Mouse (Mus musculus) E14TG2a.4 (cell line): ENCODE results near the gene Pgc.

ENCODE experiments used
- H3K27me3 ChIP-seq: 2 replicates; pipeline ENCODE4 v1.6.1; 2014; ENCODE audit warnings: low read length, control low read depth; ENCODE audit not compliant: insufficient read depth
- H3K36me3 ChIP-seq: 2 replicates; pipeline ENCODE4 v1.6.1; 2014; ENCODE audit warnings: low read length, control low read depth; ENCODE audit not compliant: insufficient read depth
- H3K4me1 ChIP-seq: replicated peaks from 2 replicates; pipeline ENCODE4 v1.6.1; 2014; ENCODE audit warnings: low read depth, low read length, control low read depth
- H3K4me3 ChIP-seq: replicated peaks from 2 replicates; pipeline ENCODE4 v1.5.1; 2014; ENCODE audit warnings: mild to moderate bottlenecking, low read length
- H3K9me3 ChIP-seq: 2 replicates; pipeline ENCODE4 v1.6.1; 2014; ENCODE audit warnings: low read length, control low read depth
- CTCF ChIP-seq: conservative IDR thresholded peaks from 2 replicates; pipeline ENCODE4 v1.5.1; 2014; ENCODE audit warnings: low read length
- NANOG ChIP-seq: IDR thresholded peaks from 2 replicates; pipeline ENCODE4 v1.6.1; 2014; ENCODE audit warnings: borderline replicate concordance, low read length, mixed read lengths
- POU5F1 ChIP-seq: IDR thresholded peaks from 2 replicates; pipeline ENCODE4 v1.6.1; 2014; ENCODE audit warnings: low read length, borderline replicate concordance

Pgc gene

DNA sequence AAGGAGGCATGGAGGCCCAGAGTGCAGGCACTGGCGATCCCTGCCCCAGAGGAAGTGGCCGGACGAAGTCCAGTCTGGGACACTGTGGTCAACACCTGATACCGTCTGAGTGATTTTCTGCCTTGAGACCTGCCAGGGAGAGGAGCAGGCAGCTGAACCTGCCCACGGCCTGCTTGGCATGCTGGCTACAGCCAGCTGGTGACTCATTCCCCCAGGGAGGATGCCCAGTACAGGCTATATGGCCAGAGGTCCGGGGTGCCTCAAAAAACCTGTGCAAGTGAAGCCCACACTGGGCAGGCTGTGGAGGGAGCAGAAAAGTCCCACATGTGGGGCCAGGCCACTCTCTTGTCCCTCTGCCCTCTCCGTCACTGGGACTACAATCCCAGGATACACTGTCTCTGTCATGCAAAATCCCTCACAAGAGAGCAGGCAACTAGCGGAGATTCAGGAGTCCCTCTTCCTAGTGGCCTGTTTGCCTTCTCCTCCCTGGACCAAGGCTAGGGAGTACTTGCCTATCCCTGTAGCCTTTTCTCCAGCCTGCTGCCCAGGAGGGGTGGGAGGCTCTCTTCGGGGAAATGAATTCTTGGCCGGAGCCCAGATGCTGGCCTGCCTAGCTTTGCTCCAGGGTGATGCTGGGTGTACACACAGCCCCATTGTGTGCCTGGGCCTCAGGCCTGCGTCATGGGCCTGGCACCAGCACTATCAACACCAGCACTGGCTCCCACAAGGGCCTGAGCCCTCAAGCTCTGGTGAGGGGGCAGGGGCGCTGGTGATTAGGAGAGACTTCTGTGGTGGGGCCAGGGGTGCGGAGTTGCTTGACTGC is 36.1 kb downstream of the Pgc start:
- peaks cover 74% of the 10 kb centered on the region for H3K4me1 ChIP-seq
- no peak overlapping the region for H3K4me3 ChIP-seq
- H3K27me3 ChIP-seq: no peaks in the 10 kb centered on the region
- no peak for TF ChIP-seq NANOG
- TF ChIP-seq POU5F1: no peak
- TF ChIP-seq CTCF: no peak
- peaks cover 54% of the 10 kb centered on the region for H3K36me3 ChIP-seq
- no peaks in the 10 kb centered on the region for H3K9me3 ChIP-seq

DNA sequence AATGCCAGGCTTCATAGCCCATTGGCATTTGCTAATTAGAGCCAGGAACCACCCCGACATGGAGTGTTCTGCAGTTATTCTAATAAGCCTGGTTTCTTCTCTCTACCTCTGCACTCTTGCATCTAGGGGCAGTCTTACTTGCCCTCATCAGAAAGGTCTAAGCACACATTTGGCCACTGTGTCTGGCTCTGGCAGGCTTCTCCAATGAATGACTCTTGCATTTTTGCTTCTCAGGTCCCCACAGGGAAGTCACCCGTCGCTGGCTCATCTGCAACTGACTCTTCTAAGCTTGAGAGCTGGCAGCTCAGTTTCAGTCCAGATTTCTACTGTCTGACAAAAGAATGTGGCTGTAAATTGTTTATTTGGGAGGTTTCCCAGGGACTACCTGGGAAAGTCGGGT is 39.3 kb downstream of the Pgc start:
- H3K4me3 ChIP-seq: no peak overlapping the region
- no peaks in the 10 kb centered on the region for H3K9me3 ChIP-seq
- TF ChIP-seq CTCF: no peak
- TF ChIP-seq POU5F1: no peak
- no peak for TF ChIP-seq NANOG
- H3K27me3 ChIP-seq: no peaks in the 10 kb centered on the region
- H3K4me1 ChIP-seq: peaks cover 76% of the 10 kb centered on the region
- peaks cover 48% of the 10 kb centered on the region for H3K36me3 ChIP-seq

DNA sequence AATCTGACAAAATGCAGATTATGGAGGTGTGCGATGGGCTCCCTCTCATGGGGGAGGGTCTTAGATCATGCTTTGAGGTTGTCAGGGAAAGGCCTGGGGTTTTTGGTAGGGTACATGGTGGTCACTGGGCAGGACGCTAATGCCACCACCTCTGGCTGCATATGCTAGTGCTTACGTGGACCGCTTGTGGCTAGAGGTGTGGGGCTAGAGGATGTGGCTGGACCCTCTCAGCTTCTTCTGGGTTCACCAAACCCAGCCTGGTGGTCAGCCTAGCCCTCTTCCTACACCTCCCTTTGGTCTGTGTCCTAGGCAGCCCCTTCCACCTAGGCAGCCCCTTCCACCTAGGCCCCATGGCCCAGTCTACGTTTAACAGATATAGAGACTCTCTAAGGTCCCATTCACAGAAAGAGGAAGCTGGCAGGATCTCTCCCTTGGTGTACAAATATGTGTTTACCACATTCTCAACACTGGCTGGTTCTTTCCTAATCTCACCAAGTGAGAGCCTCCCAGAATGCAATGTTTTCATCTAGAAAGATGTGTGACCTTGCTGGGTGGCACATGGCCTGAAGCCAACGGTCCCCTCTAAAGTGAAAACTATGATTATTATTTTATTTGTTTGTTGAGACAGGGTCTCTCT is 39.9 kb downstream of the Pgc start:
- TF ChIP-seq CTCF (no peak), NANOG (no peak), POU5F1 (no peak)
- H3K36me3 ChIP-seq: peaks cover 47% of the 10 kb centered on the region
- H3K4me3 ChIP-seq: no peak overlapping the region
- peaks cover 76% of the 10 kb centered on the region for H3K4me1 ChIP-seq
- no peaks in the 10 kb centered on the region for H3K9me3 ChIP-seq
- H3K27me3 ChIP-seq: no peaks in the 10 kb centered on the region

DNA sequence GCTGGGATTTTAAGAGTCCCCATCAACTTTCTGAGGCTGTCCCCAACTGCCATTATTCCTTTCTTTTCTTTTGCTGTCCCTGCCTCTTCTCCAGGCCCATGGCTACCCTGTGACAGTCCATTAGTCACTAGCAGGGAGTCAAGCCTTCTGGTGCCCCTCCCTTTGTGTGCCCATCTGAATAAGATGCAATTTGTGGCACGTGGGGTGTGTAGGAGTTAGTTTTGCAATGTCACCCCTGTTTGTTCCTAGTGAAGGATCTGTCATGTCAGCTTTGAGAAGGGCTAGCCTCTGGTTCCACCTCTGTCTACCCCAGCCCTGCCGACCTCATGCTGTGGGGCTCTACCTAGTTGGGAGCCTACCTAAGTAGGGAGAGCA is 40.4 kb downstream of the Pgc start:
- Histone ChIP-seq H3K4me1 (peaks cover 74% of the 10 kb centered on the region), H3K4me3 (no peak overlapping the region), H3K27me3 (no peaks in the 10 kb centered on the region), H3K36me3 (peaks cover 48% of the 10 kb centered on the region), H3K9me3 (peaks cover 4% of the 10 kb centered on the region; the same call in 1 of the 2 replicates)
- TF ChIP-seq CTCF (no peak), POU5F1 (no peak), NANOG (no peak)

DNA sequence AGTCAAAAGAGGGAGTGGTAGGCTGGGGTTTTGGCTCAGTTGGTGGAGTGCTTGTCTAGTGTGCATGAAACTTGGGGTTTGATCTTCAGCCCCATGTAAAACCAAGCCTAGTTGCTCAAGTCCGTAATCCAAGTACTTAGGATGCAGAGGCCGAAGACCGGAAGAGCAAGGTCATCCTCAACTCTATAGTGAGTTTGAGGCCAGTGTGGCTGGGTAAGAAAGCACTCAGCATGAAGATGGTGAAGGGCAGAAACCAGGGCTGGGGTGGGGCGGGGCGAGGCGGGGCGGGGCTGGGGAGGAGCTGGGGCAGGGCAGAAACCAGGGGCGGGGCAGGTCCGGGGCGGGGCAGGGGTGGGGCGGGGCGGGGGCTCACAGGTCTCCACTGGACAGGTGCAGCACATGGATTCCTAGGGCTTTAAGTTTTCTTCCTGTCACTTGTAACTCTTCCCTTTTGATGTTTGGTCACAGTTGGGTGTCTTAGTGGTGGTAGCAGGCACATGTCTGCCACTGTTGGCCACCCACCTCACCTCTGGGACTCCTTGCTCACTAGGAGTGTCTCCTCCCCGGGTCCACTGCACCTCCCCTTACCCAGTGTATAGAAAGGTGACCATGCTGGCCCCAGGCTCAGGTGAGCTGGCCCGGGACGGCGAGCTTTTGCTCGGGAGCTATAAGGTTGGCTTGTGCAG is 41.0 kb downstream of the Pgc start:
- Histone ChIP-seq H3K36me3 (peaks cover 46% of the 10 kb centered on the region), H3K27me3 (no peaks in the 10 kb centered on the region), H3K4me3 (no peak overlapping the region), H3K4me1 (peaks cover 69% of the 10 kb centered on the region), H3K9me3 (peaks cover 9% of the 10 kb centered on the region; the same call in 1 of the 2 replicates)
- TF ChIP-seq POU5F1 (no peak), NANOG (no peak), CTCF (no peak)

DNA sequence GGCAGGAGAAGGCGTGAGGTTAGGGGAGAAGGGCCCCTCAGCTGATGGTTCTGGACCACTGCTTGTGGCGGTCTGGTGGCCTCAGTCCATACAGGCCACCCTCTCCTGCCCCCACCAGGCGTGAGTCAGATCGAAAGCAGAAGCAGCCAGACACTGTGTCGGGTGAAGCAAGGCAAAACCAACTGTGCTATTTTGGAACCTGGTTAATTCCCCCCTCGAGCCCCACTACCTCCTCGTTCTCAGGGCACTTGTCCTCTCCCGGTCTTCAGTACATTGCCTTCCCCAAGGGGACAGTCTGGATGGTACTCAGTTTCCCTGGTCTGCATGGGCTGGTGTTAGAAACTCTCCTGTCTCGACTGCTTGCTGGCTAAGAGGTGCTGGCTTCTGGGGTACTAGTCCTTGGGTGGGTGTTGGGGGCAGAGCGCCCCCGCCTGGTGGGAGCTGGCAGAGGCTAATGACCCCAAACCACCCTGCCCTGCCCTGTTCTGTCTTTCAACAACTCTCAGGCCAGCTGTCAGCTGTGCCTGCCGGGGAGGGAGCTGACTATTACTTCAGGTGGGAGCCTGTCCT is 42.1 kb downstream of the Pgc start:
- peaks cover 49% of the 10 kb centered on the region for H3K36me3 ChIP-seq
- H3K27me3 ChIP-seq: no peaks in the 10 kb centered on the region
- peaks cover 66% of the 10 kb centered on the region for H3K4me1 ChIP-seq
- H3K9me3 ChIP-seq: peaks cover 10% of the 10 kb centered on the region; the same call in 1 of the 2 replicates
- TF ChIP-seq POU5F1: no peak
- TF ChIP-seq CTCF: peak; percentile 54
- no peak for TF ChIP-seq NANOG
- peak overlapping the region; percentile 17; the same call in 1 of the 2 replicates for H3K4me3 ChIP-seq

DNA sequence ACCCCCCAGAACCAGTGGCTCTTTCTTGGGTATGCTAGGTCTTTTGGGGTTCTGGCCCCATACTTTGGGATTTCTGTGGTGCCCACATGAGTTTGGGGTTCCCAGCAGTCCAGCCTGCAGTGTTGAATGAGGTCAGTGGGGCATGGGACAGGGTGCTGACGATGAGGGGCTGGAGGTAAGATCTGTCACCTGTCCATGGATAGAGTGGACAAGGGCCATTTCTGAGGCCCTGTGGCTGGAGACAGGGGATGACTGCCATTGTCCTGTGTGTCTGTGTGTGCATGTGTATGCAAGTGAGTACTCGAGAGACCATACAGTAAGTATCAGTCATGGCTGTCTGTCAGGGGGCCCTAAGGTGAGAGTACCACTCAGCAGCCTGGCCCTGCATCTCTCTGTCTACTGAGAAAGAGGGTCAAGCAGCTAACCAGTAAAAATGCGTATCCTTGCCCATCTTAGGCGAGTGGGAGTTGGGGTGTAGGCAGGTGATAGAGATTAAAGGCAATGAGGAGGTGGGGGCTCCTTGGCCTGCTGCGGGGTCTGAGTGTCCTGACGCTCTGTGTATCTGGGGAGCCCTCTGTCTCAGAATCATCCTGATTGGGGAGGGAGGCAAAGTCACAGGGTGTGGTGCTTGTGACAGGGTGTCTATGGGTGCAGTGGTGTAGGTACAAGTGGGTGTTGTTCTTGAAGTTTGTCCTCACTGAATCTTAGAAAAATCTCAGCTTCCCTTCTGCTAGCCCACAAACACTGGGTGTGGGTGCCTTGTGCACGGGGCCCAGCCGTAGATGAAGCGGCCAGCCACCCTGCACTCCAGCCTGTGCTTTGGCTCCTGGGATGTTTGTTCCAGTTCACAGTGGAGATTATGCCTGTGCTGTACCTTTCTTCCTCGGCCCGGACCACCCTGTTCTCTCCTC is 43.0 kb downstream of the Pgc start:
- H3K36me3 ChIP-seq: peaks cover 50% of the 10 kb centered on the region
- no peaks in the 10 kb centered on the region for H3K27me3 ChIP-seq
- TF ChIP-seq NANOG (no peak), POU5F1 (no peak), CTCF (no peak)
- H3K4me1 ChIP-seq: peaks cover 65% of the 10 kb centered on the region
- H3K9me3 ChIP-seq: peaks cover 10% of the 10 kb centered on the region; the same call in 1 of the 2 replicates
- H3K4me3 ChIP-seq: no peak overlapping the region

DNA sequence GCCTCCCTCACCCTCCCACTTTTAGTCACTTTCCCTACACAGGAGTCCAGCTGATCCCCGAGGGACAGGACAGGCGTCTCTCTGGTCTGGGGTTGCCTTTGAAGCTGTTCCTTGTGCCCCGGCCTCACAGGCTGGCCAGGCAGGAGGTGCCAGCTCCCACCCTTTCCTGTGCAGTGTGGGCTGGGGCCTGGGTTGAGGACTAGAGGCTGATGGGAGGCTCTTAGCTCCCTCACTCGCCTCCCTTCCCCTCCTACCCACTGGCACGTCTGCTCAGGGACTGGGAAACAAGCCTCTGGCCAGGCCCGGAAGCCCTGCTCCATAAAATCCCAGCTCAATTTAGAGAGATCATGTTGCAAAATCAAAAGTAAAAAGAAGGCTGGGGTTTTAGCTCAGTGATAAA is 47.0 kb downstream of the Pgc start:
- no peak for TF ChIP-seq NANOG
- no peak for TF ChIP-seq CTCF
- TF ChIP-seq POU5F1: no peak
- Histone ChIP-seq H3K36me3 (peaks cover 48% of the 10 kb centered on the region), H3K4me3 (no peak overlapping the region), H3K9me3 (peaks cover 10% of the 10 kb centered on the region; the same call in 1 of the 2 replicates), H3K27me3 (no peaks in the 10 kb centered on the region), H3K4me1 (peaks cover 43% of the 10 kb centered on the region)
